Mouse (Mus musculus) spleen, adult 2 months (tissue): Measurements from ENCODE around the gene Rasip1. TPM values are rescaled to one million over a fixed set of nuclear protein-coding genes. Genes with fewer than 3 reads are reported as not detected.

ENCODE experiments used
- DNase-seq, 2 experiments: peaks; one replicate each; pipeline versions ENCODE4 v3.0.0 to v3.0.0-alpha.2; 2012 to 2021; ENCODE audit warnings: low spot score in 2 of 2, low read depth in 1 of 2
- H3K27ac ChIP-seq: fragments of 200-500 bp; 2 replicates; pipeline ENCODE4 v1.5.1; 2012; ENCODE audit warnings: low read length, inconsistent platforms; ENCODE audit not compliant: insufficient read depth
- H3K27me3 ChIP-seq: fragments of 200-500 bp; 2 replicates; pipeline ENCODE4 v1.6.1; 2012; ENCODE audit warnings: mild to moderate bottlenecking, moderate library complexity, low read length, inconsistent platforms; ENCODE audit not compliant: control insufficient read depth, insufficient read depth
- H3K36me3 ChIP-seq: fragments of 200-500 bp; 2 replicates; pipeline ENCODE4 v1.6.1; 2012; ENCODE audit warnings: mild to moderate bottlenecking, low read length, inconsistent platforms; ENCODE audit not compliant: control insufficient read depth, insufficient read depth
- H3K4me1 ChIP-seq: fragments of 200-500 bp; 2 replicates; pipeline ENCODE4 v1.6.1; 2011; ENCODE audit warnings: inconsistent platforms; ENCODE audit not compliant: control insufficient read depth, insufficient read depth, insufficient read length
- H3K4me3 ChIP-seq: fragments of 200-500 bp; 2 replicates; pipeline ENCODE4 v1.5.1; 2011; ENCODE audit warnings: mild to moderate bottlenecking, inconsistent platforms; ENCODE audit not compliant: insufficient read depth, insufficient read length; ENCODE audit errors: extremely low read depth
- CTCF ChIP-seq: fragments of 200-500 bp; IDR thresholded peaks from 2 replicates; pipeline ENCODE4 v1.5.1; 2011; ENCODE audit warnings: mild to moderate bottlenecking, inconsistent platforms; ENCODE audit not compliant: insufficient read depth, insufficient read length, insufficient replicate concordance; ENCODE audit errors: extremely low read depth
- POLR2A ChIP-seq: fragments of 200-500 bp; IDR thresholded peaks from 2 replicates; pipeline ENCODE4 v1.6.1; 2011; ENCODE audit warnings: low read depth, low read length, inconsistent platforms
- WGBS: fragments of 180-500 bp; shearing (Covaris S2); methylation state at CpG from one replicate; pipeline ENCODE4 v1.1.7; 2018; 5-methylcytosine and 5-hydroxymethylcytosine counted together
- polyA plus RNA-seq: library from polyadenylated mRNA; depleted of rRNA; stranded (reverse); fragments of >200 nt; gene quantifications from 2 replicates; pipeline ENCODE4 v1.2.3, GENCODE M21; 2012; rRNA removed

Rasip1 gene
- 18.8 and 20.1 TPM in 2 replicates for polyA plus RNA-seq

GRCm38 (mm10) chr7:45627261-45627660 is at the start of gene Rasip1:
Gene Rasip1 (plus strand): TSS chr7:45627488.
- TF ChIP-seq CTCF (no peak), POLR2A (no peak)
- H3K36me3 ChIP-seq, result no peaks in the 10 kb centered on the region
- DNase-seq, result no peak
- H3K4me1 ChIP-seq, result peaks cover 3% of the 10 kb centered on the region; the same call in 1 of the 2 replicates
- H3K27ac ChIP-seq, result peak within 1 kb of the TSS; percentile 28
- H3K4me3 ChIP-seq, result peak within 1 kb of the TSS; percentile 58; the same call in 1 of the 2 replicates
- no peaks in the 10 kb centered on the region for H3K27me3 ChIP-seq
- WGBS, result 65% methylated on average over 9 of the region's 9 CpGs

- no peak for DNase-seq
- no peak overlapping the region for H3K27ac ChIP-seq
- peaks cover 5% of the 10 kb centered on the region; the same call in 1 of the 2 replicates for H3K36me3 ChIP-seq
- no peak for TF ChIP-seq CTCF
- no peak for TF ChIP-seq POLR2A
- WGBS, result 90% methylated on average over 6 of the region's 6 CpGs
- no peaks in the 10 kb centered on the region; the same call in 1 of the 2 replicates for H3K4me1 ChIP-seq
- no peak overlapping the region for H3K4me3 ChIP-seq
- no peaks in the 10 kb centered on the region for H3K27me3 ChIP-seq
Observed at GRCm38 (mm10) chr7:45585923-45586322, 41.4 kb upstream of the Rasip1 start.

- Histone ChIP-seq H3K27ac (no peak overlapping the region), H3K4me3 (no peak overlapping the region), H3K27me3 (no peaks in the 10 kb centered on the region), H3K4me1 (peaks cover 7% of the 10 kb centered on the region; the same call in 1 of the 2 replicates), H3K36me3 (peaks cover 5% of the 10 kb centered on the region; the same call in 1 of the 2 replicates)
- TF ChIP-seq CTCF (no peak), POLR2A (no peak)
- DNase-seq, result no peak
- WGBS, result 93% methylated on average over 23 of the region's 23 CpGs
Observed at GRCm38 (mm10) chr7:45587631-45588592, 39.4 kb upstream of the Rasip1 start.

DNA sequence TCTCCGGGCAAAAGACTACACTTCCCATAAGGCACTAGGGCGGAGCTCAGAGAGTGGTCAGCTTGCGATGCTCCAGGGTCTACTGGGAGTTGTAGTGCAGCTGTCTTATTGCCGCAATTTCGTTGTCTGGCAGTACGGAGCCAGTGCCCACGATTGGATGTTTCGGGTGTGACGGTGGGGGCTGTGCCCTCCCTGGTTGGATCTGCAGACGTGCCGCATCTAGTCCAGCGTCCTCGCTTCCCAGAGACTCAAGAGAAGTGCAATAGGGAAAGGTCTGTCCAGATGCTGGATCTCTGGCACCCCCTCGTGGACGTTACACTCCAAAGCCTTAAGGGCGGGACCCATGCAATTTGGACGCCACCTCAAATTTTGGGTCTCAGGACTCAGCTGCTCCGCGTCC is 38.1 kb upstream of the Rasip1 start:
- 6% methylated on average over 19 of the region's 19 CpGs for WGBS
- peak; percentile 49 to 76 for DNase-seq
- TF ChIP-seq CTCF (peak; percentile 78; the same call in 1 of the 2 replicates), POLR2A (no peak)
- H3K4me3 ChIP-seq, result peak overlapping the region; percentile 55
- H3K36me3 ChIP-seq, result peaks cover 4% of the 10 kb centered on the region; the same call in 1 of the 2 replicates
- peaks cover 7% of the 10 kb centered on the region; the same call in 1 of the 2 replicates for H3K4me1 ChIP-seq
- H3K27ac ChIP-seq, result no peak overlapping the region
- H3K27me3 ChIP-seq, result no peaks in the 10 kb centered on the region

- Histone ChIP-seq H3K4me3 (no peak overlapping the region), H3K27ac (peak overlapping the region; percentile 46), H3K4me1 (peaks cover 7% of the 10 kb centered on the region; the same call in 1 of the 2 replicates), H3K36me3 (peaks cover 4% of the 10 kb centered on the region; the same call in 1 of the 2 replicates), H3K27me3 (no peaks in the 10 kb centered on the region)
- 94% methylated on average over 5 of the region's 5 CpGs for WGBS
- DNase-seq, result no peak
- TF ChIP-seq POLR2A (no peak), CTCF (no peak)
Observed at GRCm38 (mm10) chr7:45589898-45590297, 37.4 kb upstream of the Rasip1 start.

DNA sequence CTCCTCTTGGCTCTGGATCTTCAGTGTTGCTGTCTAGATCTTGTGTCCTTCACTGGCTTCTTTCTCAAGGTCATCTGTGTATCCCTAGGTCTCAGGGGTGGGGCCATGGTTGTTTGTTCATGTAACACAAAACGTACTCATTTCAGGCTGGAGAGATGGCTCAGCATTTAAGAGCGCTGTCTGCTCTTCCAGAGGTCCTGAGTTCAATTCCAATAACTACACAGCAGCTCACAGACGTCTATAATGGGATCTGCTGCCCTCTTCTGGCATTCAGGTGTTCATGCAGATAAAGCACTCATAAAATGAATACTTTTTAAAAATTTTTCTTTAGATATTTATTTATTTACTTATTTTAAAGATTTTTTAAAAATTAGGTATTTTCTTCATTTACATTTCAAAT is 36.4 kb upstream of the Rasip1 start:
- WGBS, result 62% methylated on average over 3 of the region's 3 CpGs
- Histone ChIP-seq H3K4me3 (no peak overlapping the region), H3K27ac (no peak overlapping the region), H3K36me3 (no peaks in the 10 kb centered on the region; the same call in 1 of the 2 replicates), H3K4me1 (peaks cover 7% of the 10 kb centered on the region; the same call in 1 of the 2 replicates), H3K27me3 (no peaks in the 10 kb centered on the region)
- TF ChIP-seq CTCF, result no peak
- no peak for TF ChIP-seq POLR2A
- DNase-seq, result no peak
